Comparison of ENCODE assay signal across 8 mouse cellular contexts in the genomic region with DNA sequence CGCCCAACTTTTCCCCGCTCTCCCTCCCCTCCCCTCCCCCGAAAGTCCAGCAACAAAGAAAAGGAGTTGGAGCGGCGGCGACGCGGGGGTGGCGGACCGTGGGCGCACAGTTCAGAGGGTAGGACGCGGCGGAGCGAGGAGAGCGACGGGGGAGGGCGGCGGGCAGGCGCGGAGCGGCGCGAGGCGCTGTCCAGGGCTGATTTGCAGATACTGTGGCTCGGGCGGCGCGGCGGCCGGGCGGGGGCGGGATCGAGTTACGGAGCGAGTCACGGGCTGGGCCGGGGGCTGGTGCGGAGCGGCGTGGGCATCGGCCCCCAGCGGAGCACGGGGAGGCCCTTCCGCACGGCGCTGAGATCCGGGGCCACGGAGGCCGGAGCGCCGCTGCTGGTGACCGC. TPM values are rescaled to one million over a fixed set of nuclear protein-coding genes. Genes with fewer than 3 reads are reported as not detected.
A peak's percentile ranks its signal among the peaks of the same experiment; 100 is the strongest.
DNase-seq lines count a peak whose midpoint lies in the region; ATAC-seq and TF ChIP-seq lines count a peak whose summit lies in the region.

No protein-coding gene starts in this region.

- H3K36me3 ChIP-seq in E14TG2a.4 (ENCODE audit: insufficient read depth, low read length) = peaks cover 28% of the 10 kb centered on the region
- H3K36me3 ChIP-seq in forebrain, embryonic 11.5 days (ENCODE audit: control insufficient read depth, insufficient read depth, low read length) = peaks cover 11% of the 10 kb centered on the region; the same call in 1 of the 2 replicates
- H3K36me3 ChIP-seq in heart, postnatal 0 days (replicated peaks; ENCODE audit: control insufficient read depth, insufficient read depth, low read length) = peaks cover 16% of the 10 kb centered on the region
- no peaks in the 10 kb centered on the region for H3K36me3 ChIP-seq in neural tube, embryonic 14.5 days (ENCODE audit: control insufficient read depth, insufficient read depth, low read length)

- no peak for TF ChIP-seq POLR2A in brain, embryonic 14.5 days (IDR thresholded peaks at IDR 0.05; ENCODE audit: borderline replicate concordance, extremely low read depth, insufficient read depth, insufficient read length, poor library complexity, severe bottlenecking)
- TF ChIP-seq POLR2A in lung, adult 2 months (IDR thresholded peaks at IDR 0.05; ENCODE audit: borderline replicate concordance, extremely low read depth, low read depth, low read length) = no peak

- WGBS in forebrain, embryonic 11.5 days = 1% methylated on average over 46 of the region's 53 CpGs
- whole genome bisulfite sequencing in heart, postnatal 0 days = under 1% methylated on average over 29 of the region's 53 CpGs
- 1% methylated on average over 46 of the region's 53 CpGs for WGBS in lung, adult 2 months
- WGBS in neural tube, embryonic 14.5 days = 0% methylated on average over 16 of the region's 53 CpGs

- H3K27me3 ChIP-seq in E14TG2a.4 (ENCODE audit: insufficient read depth, low read length) = peaks cover 3% of the 10 kb centered on the region
- H3K27me3 ChIP-seq in forebrain, embryonic 11.5 days (ENCODE audit: control insufficient read depth, insufficient read depth, low read length) = no peaks in the 10 kb centered on the region
- no peaks in the 10 kb centered on the region for H3K27me3 ChIP-seq in heart, postnatal 0 days (ENCODE audit: control insufficient read depth, insufficient read depth, low read length)
- no peaks in the 10 kb centered on the region for H3K27me3 ChIP-seq in neural tube, embryonic 14.5 days (ENCODE audit: control insufficient read depth, insufficient read depth, low read length)

- H3K27ac ChIP-seq in forebrain, embryonic 11.5 days (ENCODE audit: low read depth, low read length) = peak overlapping the region; percentile 91
- peak overlapping the region; percentile 97 for H3K27ac ChIP-seq in heart, postnatal 0 days (ENCODE audit: low read depth)
- peak overlapping the region; percentile 80 for H3K27ac ChIP-seq in neural tube, embryonic 14.5 days (ENCODE audit: low read depth, low read length)

- no peaks in the 10 kb centered on the region for H3K9me3 ChIP-seq in E14TG2a.4 (ENCODE audit: low read length)
- H3K9me3 ChIP-seq in forebrain, embryonic 11.5 days (ENCODE audit: control insufficient read depth, low read length) = no peaks in the 10 kb centered on the region
- H3K9me3 ChIP-seq in heart, postnatal 0 days (replicated peaks; ENCODE audit: control insufficient read depth, low read length) = no peaks in the 10 kb centered on the region
- no peaks in the 10 kb centered on the region for H3K9me3 ChIP-seq in neural tube, embryonic 14.5 days (ENCODE audit: control insufficient read depth, low read length)

- ATAC-seq in forebrain, embryonic 11.5 days (replicated peaks; ENCODE audit: low FRiP score) = peak; percentile 87
- peak; percentile 81 for ATAC-seq in heart, postnatal 0 days (ENCODE audit: insufficient read depth, low read depth)
- ATAC-seq in neural tube, embryonic 14.5 days (ENCODE audit: low read depth) = peak; percentile 81

- TF ChIP-seq EP300 in heart, postnatal 0 days (IDR thresholded peaks at IDR 0.05; ENCODE audit: low read depth) = no peak

- peak overlapping the region; percentile 93 for H3K4me3 ChIP-seq in E14TG2a.4 (replicated peaks; ENCODE audit: low read length)
- peak overlapping the region; percentile 99 for H3K4me3 ChIP-seq in forebrain, embryonic 11.5 days (ENCODE audit: low read depth, low read length)
- peak overlapping the region; percentile 97 for H3K4me3 ChIP-seq in heart, postnatal 0 days (ENCODE audit: low read depth, low read length)
- peak overlapping the region; percentile 97 for H3K4me3 ChIP-seq in lung, adult 2 months (replicated peaks; ENCODE audit: extremely low read depth, low read depth, low read length)
- H3K4me3 ChIP-seq in neural tube, embryonic 14.5 days (ENCODE audit: low read depth, low read length) = peak overlapping the region; percentile 91

- peak; percentile 73 for DNase-seq in brain, embryonic 14.5 days (ENCODE audit: low read depth)
- DNase-seq in forebrain, embryonic 11.5 days (ENCODE audit: low spot score) = peak; percentile 90
- peak; percentile 64 for DNase-seq in heart, postnatal 0 days (ENCODE audit: low spot score)
- peak; percentile 89 for DNase-seq in kidney, postnatal 14 days
- no peak for DNase-seq in lung, adult 2 months
- peak; percentile 63 to 64 for DNase-seq in thymus, adult 18-20 months

- H3K4me2 ChIP-seq in forebrain, embryonic 11.5 days (ENCODE audit: low read depth, low read length, severe bottlenecking) = peak overlapping the region; percentile 67
- peak overlapping the region; percentile 81 for H3K4me2 ChIP-seq in heart, postnatal 0 days (ENCODE audit: low read depth, low read length)
- H3K4me2 ChIP-seq in neural tube, embryonic 14.5 days (ENCODE audit: low read depth, low read length) = peak overlapping the region; percentile 80

- peaks cover 74% of the 10 kb centered on the region for H3K4me1 ChIP-seq in E14TG2a.4 (replicated peaks; ENCODE audit: low read depth, low read length)
- H3K4me1 ChIP-seq in forebrain, embryonic 11.5 days (replicated peaks; ENCODE audit: control insufficient read depth, insufficient read depth, low read length) = peaks cover 2% of the 10 kb centered on the region; the same call in 1 of the 2 replicates
- H3K4me1 ChIP-seq in heart, postnatal 0 days (ENCODE audit: control insufficient read depth, insufficient read depth) = peaks cover 16% of the 10 kb centered on the region
- H3K4me1 ChIP-seq in lung, adult 2 months (ENCODE audit: control insufficient read depth, insufficient read depth, low read length) = no peaks in the 10 kb centered on the region
- H3K4me1 ChIP-seq in neural tube, embryonic 14.5 days (ENCODE audit: control insufficient read depth, insufficient read depth, low read length) = peaks cover 5% of the 10 kb centered on the region; the same call in 1 of the 2 replicates

- no peak for TF ChIP-seq CTCF in E14TG2a.4 (conservative IDR thresholded peaks at IDR 0.05; ENCODE audit: low read length)
- TF ChIP-seq CTCF in brain, embryonic 14.5 days (IDR thresholded peaks at IDR 0.05; ENCODE audit: borderline replicate concordance, extremely low read depth, insufficient read depth, insufficient read length) = no peak
- no peak for TF ChIP-seq CTCF in heart, postnatal 0 days (IDR thresholded peaks at IDR 0.05; ENCODE audit: low read depth)
- no peak for TF ChIP-seq CTCF in lung, adult 2 months (IDR thresholded peaks at IDR 0.05; ENCODE audit: insufficient read depth, low read length)

- H3K9ac ChIP-seq in forebrain, embryonic 11.5 days (ENCODE audit: low read length) = peak overlapping the region; percentile 95
- peak overlapping the region; percentile 95 for H3K9ac ChIP-seq in heart, postnatal 0 days (replicated peaks; ENCODE audit: low read depth, low read length)
- H3K9ac ChIP-seq in neural tube, embryonic 14.5 days (replicated peaks; ENCODE audit: low read depth, low read length) = peak overlapping the region; percentile 72

RNA-seq across cellular contexts. Expression of a gene that starts 0.4 kb away (rescaled TPM):
- 7.0 and 8.8 TPM in 2 replicates for polyA plus RNA-seq in brain, embryonic 14.5 days (2012; rRNA removed)
- 24.7 and 25.3 TPM in 2 replicates for polyA plus RNA-seq in forebrain, embryonic 11.5 days (2014; fragmentation: Nextera tagmentation; extraction: Ambion mirVana)
- 20.3 and 23.7 TPM in 2 replicates for total RNA-seq in heart, postnatal 0 days (2014; rRNA removed; ENCODE audit: low replicate concordance)
- 14.7 and 14.9 TPM in 2 replicates for polyA plus RNA-seq in heart, postnatal 0 days (2015; fragmentation: Nextera tagmentation; extraction: Ambion mirVana)
- polyA plus RNA-seq in lung, adult 2 months (2012; rRNA removed) = 6.7 and 7.3 TPM in 2 replicates
- 5.2 and 8.1 TPM in 2 replicates for polyA plus RNA-seq in neural tube, embryonic 14.5 days (2014; fragmentation: Nextera tagmentation; extraction: Ambion mirVana)

RNA-seq across cellular contexts. Expression of a gene that starts 44.2 kb away (rescaled TPM):
- 24.0 and 26.4 TPM in 2 replicates for polyA plus RNA-seq in brain, embryonic 14.5 days (2012; rRNA removed)
- 39.3 and 39.6 TPM in 2 replicates for polyA plus RNA-seq in forebrain, embryonic 11.5 days (2014; fragmentation: Nextera tagmentation; extraction: Ambion mirVana)
- total RNA-seq in heart, postnatal 0 days (2014; rRNA removed; ENCODE audit: low replicate concordance) = 9.0 and 11.2 TPM in 2 replicates
- polyA plus RNA-seq in heart, postnatal 0 days (2015; fragmentation: Nextera tagmentation; extraction: Ambion mirVana) = 15.6 and 16.1 TPM in 2 replicates
- 8.0 and 9.6 TPM in 2 replicates for polyA plus RNA-seq in lung, adult 2 months (2012; rRNA removed)
- 32.1 and 36.6 TPM in 2 replicates for polyA plus RNA-seq in neural tube, embryonic 14.5 days (2014; fragmentation: Nextera tagmentation; extraction: Ambion mirVana)

RNA-seq across cellular contexts. Expression of a gene that starts 44.3 kb away (rescaled TPM):
- polyA plus RNA-seq in brain, embryonic 14.5 days (2012; rRNA removed) = 59.4 and 60.6 TPM in 2 replicates
- 110 and 115 TPM in 2 replicates for polyA plus RNA-seq in forebrain, embryonic 11.5 days (2014; fragmentation: Nextera tagmentation; extraction: Ambion mirVana)
- total RNA-seq in heart, postnatal 0 days (2014; rRNA removed; ENCODE audit: low replicate concordance) = 21.8 and 32.0 TPM in 2 replicates
- polyA plus RNA-seq in heart, postnatal 0 days (2015; fragmentation: Nextera tagmentation; extraction: Ambion mirVana) = 24.0 and 26.4 TPM in 2 replicates
- 18.2 and 18.6 TPM in 2 replicates for polyA plus RNA-seq in lung, adult 2 months (2012; rRNA removed)
- polyA plus RNA-seq in neural tube, embryonic 14.5 days (2014; fragmentation: Nextera tagmentation; extraction: Ambion mirVana) = 58.7 and 72.9 TPM in 2 replicates

RNA-seq across cellular contexts. Expression of a gene that starts 54.4 kb away (rescaled TPM):
- polyA plus RNA-seq in brain, embryonic 14.5 days (2012; rRNA removed) = 0.26 and 0.74 TPM in 2 replicates
- 0.63 and 1.2 TPM in 2 replicates for polyA plus RNA-seq in forebrain, embryonic 11.5 days (2014; fragmentation: Nextera tagmentation; extraction: Ambion mirVana)
- total RNA-seq in heart, postnatal 0 days (2014; rRNA removed; ENCODE audit: low replicate concordance) = 22.6 TPM in 1 of 2 replicates, not detected in the other
- polyA plus RNA-seq in heart, postnatal 0 days (2015; fragmentation: Nextera tagmentation; extraction: Ambion mirVana) = 1.5 and 2.1 TPM in 2 replicates
- polyA plus RNA-seq in lung, adult 2 months (2012; rRNA removed) = 2.4 and 3.5 TPM in 2 replicates
- 3.7 and 6.0 TPM in 2 replicates for polyA plus RNA-seq in neural tube, embryonic 14.5 days (2014; fragmentation: Nextera tagmentation; extraction: Ambion mirVana)
